Mouse (Mus musculus) stomach, postnatal 0 days (tissue): Measurements from ENCODE around the gene Tbc1d2b.

ENCODE experiments used
- CTCF ChIP-seq: IDR thresholded peaks from 2 replicates; pipeline ENCODE4 v1.5.1; 2016; ENCODE audit warnings: antibody characterized with exemption, low read depth, mild to moderate bottlenecking, moderate library complexity
- EP300 ChIP-seq: optimal IDR thresholded peaks from 2 replicates; pipeline ENCODE3; 2016; ENCODE audit warnings: antibody characterized with exemption

DNA sequence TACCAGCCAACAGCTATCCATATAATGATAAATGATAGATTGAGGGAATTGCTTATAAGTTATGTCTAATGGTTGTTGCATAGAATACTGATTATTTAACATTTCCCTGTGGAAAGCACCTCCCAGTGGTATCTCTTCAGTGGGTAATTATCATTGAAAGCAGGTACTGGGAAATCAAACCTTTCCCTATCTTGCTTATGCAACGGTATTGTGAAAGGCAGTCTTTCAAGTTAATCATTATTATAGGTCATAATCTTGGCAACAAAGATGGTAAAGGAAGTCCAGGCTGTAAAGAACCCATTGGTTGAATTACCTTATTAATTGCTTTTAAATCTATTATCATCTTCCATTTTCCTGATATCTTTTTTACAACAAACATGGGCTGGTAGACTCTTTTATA, 27.0 kb upstream of the Tbc1d2b start:
- TF ChIP-seq CTCF (no peak), EP300 (no peak)
